Mouse (Mus musculus): ENCODE data around the gene Eogt.

The Eogt gene

GRCm38 (mm10) chr6:97148383-97149251, at the start of gene Eogt:
TSS of gene Eogt (minus strand) at chr6:97149182.
- DNase-seq (ENCODE audit: low read depth, low spot score) = peak; percentile 64

GRCm38 (mm10) chr6:97179367-97179828, 30.4 kb upstream of the Eogt start:
- DNase-seq (ENCODE audit: low read depth, low spot score) = peak; percentile 9

GRCm38 (mm10) chr6:97178491-97179366, 29.7 kb upstream of the Eogt start, which contains the start of gene Tmf1:
TSS of gene Tmf1 (minus strand) at chr6:97179122.
- DNase-seq (ENCODE audit: low read depth, low spot score) = peak; percentile 73

GRCm38 (mm10) chr6:97175716-97176115, 26.7 kb upstream of the Eogt start:
- no peak for DNase-seq (ENCODE audit: low read depth, low spot score)

GRCm38 (mm10) chr6:97150156-97150555, 1.2 kb upstream of the Eogt start:
- no peak for DNase-seq (ENCODE audit: low read depth, low spot score)

- DNase-seq (ENCODE audit: low read depth, low spot score) = no peak
Measured at GRCm38 (mm10) chr6:97149721-97150120, 739 bp upstream of the Eogt start.

DNA sequence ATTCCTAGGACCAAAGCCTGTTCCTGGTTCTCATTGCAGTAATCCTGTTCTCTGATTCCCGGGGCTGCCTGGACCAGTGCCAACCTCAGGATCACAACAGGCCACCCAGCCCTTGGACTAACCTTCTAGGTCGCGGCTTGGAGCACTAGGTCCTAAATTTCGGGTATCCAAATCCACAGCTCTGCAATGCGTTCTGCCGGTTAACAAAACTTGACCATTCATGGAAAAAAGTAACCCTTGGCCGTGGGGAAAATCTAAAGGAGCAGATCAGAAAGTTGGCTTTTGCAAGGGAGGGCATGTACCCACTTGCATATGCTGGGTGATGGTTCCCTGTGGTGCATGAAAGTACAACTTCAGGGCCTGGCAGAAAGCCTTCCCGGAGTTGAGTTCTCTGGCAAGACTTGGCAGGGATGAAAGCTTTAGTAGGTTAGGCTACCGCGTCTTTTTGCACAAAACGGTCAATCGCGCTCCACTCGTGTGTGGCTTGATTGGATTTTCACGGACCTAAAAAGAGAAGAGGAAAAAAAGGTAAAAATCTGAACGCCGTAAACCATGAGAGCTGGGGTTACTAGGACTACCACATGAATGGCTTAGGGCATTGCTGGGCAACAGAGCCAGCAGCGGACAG, 1.1 kb downstream of the Eogt start:
- DNase-seq (ENCODE audit: low read depth, low spot score) = no peak

- no peak for DNase-seq (ENCODE audit: low read depth, low spot score)
Measured at GRCm38 (mm10) chr6:97145156-97145555, 3.8 kb downstream of the Eogt start.

DNA sequence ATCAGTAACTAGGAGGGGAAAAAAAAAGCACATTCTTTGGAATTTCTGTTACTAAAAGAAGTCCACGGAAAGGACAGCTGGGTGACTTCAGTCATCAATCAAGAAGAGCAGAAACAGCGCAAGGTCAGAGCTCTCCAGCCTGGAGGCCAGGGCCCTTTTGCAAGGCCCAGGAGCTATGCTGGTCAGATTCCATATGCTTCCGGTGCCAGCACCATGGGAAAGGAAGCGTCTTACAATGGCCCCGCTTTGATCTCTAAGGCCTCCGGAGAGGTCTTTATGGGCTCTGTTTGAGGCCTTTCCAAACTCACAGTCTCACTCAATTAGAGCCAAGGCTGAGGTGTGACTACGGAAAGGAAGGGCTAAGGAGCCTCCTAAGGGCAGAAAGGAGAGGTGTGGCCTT, 4.6 kb downstream of the Eogt start:
- no peak for DNase-seq (ENCODE audit: low read depth, low spot score)

DNA sequence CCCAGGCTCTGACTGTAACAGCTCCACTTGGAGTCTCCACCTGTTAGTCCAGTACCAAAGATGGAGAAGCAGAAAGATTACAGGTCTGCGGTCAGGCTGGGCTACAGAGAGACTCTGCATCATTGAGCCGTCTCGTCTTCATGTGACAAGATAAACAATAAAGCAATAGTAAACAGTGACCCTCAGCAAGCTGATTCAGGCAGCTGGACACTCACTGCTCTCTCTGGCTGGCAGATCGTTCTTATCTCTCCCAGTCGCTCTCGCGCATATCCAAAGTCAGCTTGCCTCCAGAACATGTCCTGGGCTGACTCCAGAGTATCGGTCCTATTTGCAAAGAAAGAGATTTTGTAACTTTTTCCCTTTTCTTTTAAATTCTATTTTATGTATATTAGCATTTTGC, 6.4 kb downstream of the Eogt start:
- DNase-seq (ENCODE audit: low read depth, low spot score) = no peak

DNA sequence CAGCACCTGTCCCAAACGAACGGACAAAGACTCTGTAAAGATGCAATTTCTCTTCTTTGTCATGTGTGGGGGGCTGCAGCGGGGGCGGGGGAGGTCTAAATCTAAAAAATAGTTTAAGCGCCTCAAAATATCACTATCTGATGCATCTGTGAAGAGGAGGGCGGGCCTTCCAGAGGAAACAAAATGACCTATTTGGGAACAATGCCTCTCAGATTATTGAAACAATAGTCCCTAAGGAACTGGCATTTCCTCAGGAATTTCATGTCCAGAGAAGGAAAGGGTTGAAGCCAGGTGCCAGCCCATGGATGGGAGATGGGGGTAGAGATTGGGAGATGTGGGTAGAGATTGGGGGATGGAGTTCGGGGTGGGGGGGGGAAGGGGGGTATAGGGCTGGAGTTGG, 7.2 kb downstream of the Eogt start:
- no peak for DNase-seq (ENCODE audit: low read depth, low spot score)

GRCm38 (mm10) chr6:97132707-97133303, 16.2 kb downstream of the Eogt start:
- DNase-seq (ENCODE audit: low read depth, low spot score) = no peak

DNA sequence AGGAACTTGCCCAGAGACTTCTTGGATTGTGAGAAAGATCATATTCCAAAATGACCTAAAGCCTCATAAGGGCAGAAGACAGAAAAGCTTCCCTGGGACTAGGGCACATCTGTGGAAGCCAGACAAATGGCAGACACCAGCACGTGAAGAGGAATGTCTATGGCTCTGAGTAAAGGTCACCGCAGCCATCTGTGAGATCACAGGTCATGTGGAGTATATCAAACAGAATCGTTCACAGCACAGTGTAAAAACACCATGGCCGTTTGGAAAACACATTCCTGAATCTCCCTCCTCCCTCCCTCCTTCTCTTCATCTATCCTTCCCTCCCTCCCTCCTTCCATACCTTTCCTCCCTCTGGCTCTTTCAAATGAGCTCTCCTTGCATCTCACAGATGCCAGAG, 17.2 kb downstream of the Eogt start:
- no peak for DNase-seq (ENCODE audit: low read depth, low spot score)

DNA sequence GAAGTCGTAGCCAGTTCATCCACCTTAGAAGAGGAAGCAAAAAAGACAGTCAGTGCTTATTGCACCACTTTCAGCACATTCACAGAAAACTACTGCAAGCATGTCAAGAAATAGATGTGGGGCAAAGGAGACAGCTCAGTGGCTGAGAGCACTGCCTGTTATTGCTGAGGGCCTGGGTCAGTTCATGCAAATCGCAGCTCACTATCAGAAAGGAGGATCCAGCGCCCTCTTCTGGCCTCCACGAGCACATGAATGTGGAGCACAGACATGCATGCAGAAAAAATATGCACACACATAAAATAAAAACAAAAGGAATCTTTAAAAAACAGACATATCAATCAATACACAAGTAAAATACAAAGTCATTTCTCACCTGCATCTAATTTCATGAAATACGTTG, 18.0 kb downstream of the Eogt start:
- no peak for DNase-seq (ENCODE audit: low read depth, low spot score)

- DNase-seq (ENCODE audit: low read depth, low spot score) = no peak
Measured at GRCm38 (mm10) chr6:97124336-97125010, 24.5 kb downstream of the Eogt start.

GRCm38 (mm10) chr6:97120922-97121321, 28.1 kb downstream of the Eogt start:
- DNase-seq (ENCODE audit: low read depth, low spot score) = no peak

DNA sequence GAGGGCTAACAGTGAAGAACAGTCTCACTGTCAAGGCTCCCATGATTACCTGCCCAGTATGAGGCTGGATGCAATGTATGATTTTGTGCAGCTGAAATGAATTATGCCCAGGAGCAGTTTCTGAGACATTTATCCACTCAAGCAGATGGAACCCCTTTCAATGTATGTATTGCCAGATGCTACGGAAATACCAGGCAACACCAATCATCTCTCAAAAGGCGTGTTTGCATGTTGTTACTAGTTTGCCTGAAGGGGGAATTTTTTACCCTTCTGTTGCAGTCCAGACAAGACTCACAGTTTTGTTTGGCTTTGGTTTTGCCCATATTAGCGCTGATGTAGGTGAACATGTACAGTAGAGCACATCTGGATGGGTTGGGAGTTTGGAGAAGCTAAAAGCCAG, 30.7 kb downstream of the Eogt start:
- DNase-seq (ENCODE audit: low read depth, low spot score) = no peak

DNA sequence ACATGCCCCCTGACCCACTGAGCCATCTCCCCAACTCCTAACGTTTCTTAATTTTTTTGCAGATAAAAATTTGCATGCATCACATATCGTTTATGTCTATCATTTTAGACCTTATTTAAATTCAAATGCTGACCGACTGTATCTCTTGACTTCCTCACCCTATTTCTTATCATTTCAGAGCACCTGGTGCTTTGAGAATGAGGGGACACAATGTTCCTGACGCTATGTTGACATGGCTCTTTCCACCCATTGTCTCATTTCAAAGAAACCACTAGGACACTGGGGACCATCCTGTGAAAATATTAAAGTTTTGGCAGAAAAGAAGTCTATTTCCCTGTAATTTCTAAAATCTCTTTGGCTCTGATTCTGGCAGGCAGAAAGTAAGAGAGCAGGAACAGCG, 32.1 kb downstream of the Eogt start:
- DNase-seq (ENCODE audit: low read depth, low spot score) = no peak

- DNase-seq (ENCODE audit: low read depth, low spot score) = no peak
Measured at GRCm38 (mm10) chr6:97114821-97115220, 34.2 kb downstream of the Eogt start.

GRCm38 (mm10) chr6:97112177-97112576, 36.8 kb downstream of the Eogt start:
- no peak for DNase-seq (ENCODE audit: low read depth, low spot score)

DNA sequence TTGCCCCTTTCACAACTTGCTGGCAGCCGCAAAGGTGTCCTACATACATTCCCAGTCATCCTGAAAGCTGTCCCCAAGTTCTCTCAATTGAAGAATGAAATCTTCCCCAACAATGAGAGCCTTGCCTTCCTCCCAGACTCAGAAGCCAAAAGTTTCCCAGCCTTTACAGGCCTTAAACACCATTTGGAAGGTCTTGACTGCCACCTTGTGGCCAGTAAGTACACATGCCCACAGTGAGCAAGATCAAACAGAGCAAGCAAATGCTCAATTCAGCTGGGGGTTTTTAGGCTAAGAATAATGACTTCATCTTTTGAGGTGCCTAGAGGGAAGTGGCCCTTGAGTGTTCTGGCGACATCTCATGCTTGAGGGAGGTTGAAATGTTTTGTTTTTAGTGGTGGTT, 42.2 kb downstream of the Eogt start:
- DNase-seq (ENCODE audit: low read depth, low spot score) = no peak

Data from WW6 (cell line).